Mouse (Mus musculus) adrenal gland, postnatal 25 days (tissue): ENCODE data around the gene BC005537. TPM values are rescaled to one million over a fixed set of nuclear protein-coding genes. Genes with fewer than 3 reads are reported as not detected.
"Not testable (repeated sequence)": the region's sequence is repeated elsewhere in the genome, so short reads cannot be mapped to it uniquely, and the experiment has no call there.

ENCODE experiments used
- DNase-seq: peaks from one replicate; pipeline ENCODE4 v3.0.0; 2021; ENCODE audit warnings: mixed read lengths
- total RNA-seq: library from RNA; stranded (reverse); gene quantifications from 2 replicates; pipeline ENCODE4 v1.2.3, GENCODE M21; 2021

BC005537 gene
- total RNA-seq, 1 experiment from 2014 or later = 221 TPM

GRCm38 (mm10) chr13:24799925-24800673 lies 1.4 kb upstream of the BC005537 start:
- peak; percentile 66 for DNase-seq

- DNase-seq = peak; percentile 97
Observed at GRCm38 (mm10) chr13:24800674-24801307, 666 bp upstream of the BC005537 start.

- peak; percentile 30 for DNase-seq
Observed at GRCm38 (mm10) chr13:24802131-24802691, 754 bp downstream of the BC005537 start.

GRCm38 (mm10) chr13:24803196-24803595 lies 1.7 kb downstream of the BC005537 start:
- no peak for DNase-seq

- DNase-seq = peak; percentile 48
Observed at GRCm38 (mm10) chr13:24806079-24806478, 4.6 kb downstream of the BC005537 start.

GRCm38 (mm10) chr13:24812521-24812920 lies 11.1 kb downstream of the BC005537 start:
- no peak for DNase-seq

GRCm38 (mm10) chr13:24814616-24815015 lies 13.2 kb downstream of the BC005537 start:
- no peak for DNase-seq

GRCm38 (mm10) chr13:24816125-24817092 lies 15.0 kb downstream of the BC005537 start:
- no peak for DNase-seq

GRCm38 (mm10) chr13:24819931-24820330 lies 18.5 kb downstream of the BC005537 start:
- no peak for DNase-seq

- no peak for DNase-seq
Observed at GRCm38 (mm10) chr13:24822663-24823343, 21.3 kb downstream of the BC005537 start.

GRCm38 (mm10) chr13:24824647-24825046 lies 23.2 kb downstream of the BC005537 start:
- no peak for DNase-seq

- DNase-seq = no peak
Observed at GRCm38 (mm10) chr13:24825587-24825986, 24.1 kb downstream of the BC005537 start.

- no peak for DNase-seq
Observed at GRCm38 (mm10) chr13:24826116-24826515, 24.7 kb downstream of the BC005537 start.

- DNase-seq = no peak
Observed at GRCm38 (mm10) chr13:24830756-24831352, 29.4 kb downstream of the BC005537 start.

GRCm38 (mm10) chr13:24831353-24832130 lies 30.1 kb downstream of the BC005537 start, which contains the start of the genes Acot13 and Tdp2:
Gene Acot13 (minus strand): TSS chr13:24831540.
Gene Tdp2 (plus strand): TSS chr13:24831679.
- peak; percentile 97 for DNase-seq

- no peak for DNase-seq
Observed at GRCm38 (mm10) chr13:24832131-24832810, 30.8 kb downstream of the BC005537 start.

- no peak for DNase-seq
Observed at GRCm38 (mm10) chr13:24832811-24833155, 31.3 kb downstream of the BC005537 start.

GRCm38 (mm10) chr13:24837765-24838164 lies 36.3 kb downstream of the BC005537 start:
- DNase-seq = not testable (repeated sequence)

GRCm38 (mm10) chr13:24839831-24840230 lies 38.4 kb downstream of the BC005537 start:
- DNase-seq = no peak

GRCm38 (mm10) chr13:24841702-24842101 lies 40.2 kb downstream of the BC005537 start:
- no peak for DNase-seq
